In genomic region chr7:105498854-105499492, GRCm38 (mm10) we compare ENCODE assay signal across 25 mouse cellular contexts. TPM values are rescaled to one million over a fixed set of nuclear protein-coding genes. Genes with fewer than 3 reads are reported as not detected.
DNase-seq lines count a peak whose midpoint lies in the region; ATAC-seq and TF ChIP-seq lines count a peak whose summit lies in the region.
"Had no signal": no experiment of that assay in that cellular context is flagged by ENCODE, and none has a peak within 500 bp of the region (broad histone marks: within the 10 kb centered on the region; RNA-seq: fewer than 3 reads in every experiment).

No protein-coding gene starts in this region.

- no peaks in the 10 kb centered on the region for H3K27me3 ChIP-seq in C2C12 (ENCODE audit: control insufficient read depth, insufficient read depth, insufficient read length)
- H3K27me3 ChIP-seq in hindbrain, embryonic 11.5 days (ENCODE audit: control insufficient read depth, insufficient read depth, low read length), result no peaks in the 10 kb centered on the region
- H3K27me3 ChIP-seq: heart, embryonic 13.5 days; hindbrain, embryonic 13.5 days; neural tube, embryonic 13.5 days had no signal

- TF ChIP-seq CTCF in C2C12 (IDR thresholded peaks at IDR 0.05; ENCODE audit: control insufficient read depth, insufficient read depth, insufficient read length), result no peak

- H3K9me3 ChIP-seq in hindbrain, embryonic 11.5 days (ENCODE audit: control insufficient read depth, low read length), result no peaks in the 10 kb centered on the region
- H3K9me3 ChIP-seq: heart, embryonic 13.5 days; hindbrain, embryonic 13.5 days; liver, embryonic 13.5 days; megakaryocyte, embryonic 14.5 days; neural tube, embryonic 13.5 days had no signal

- H3ac ChIP-seq in C2C12 (ENCODE audit: control insufficient read depth, insufficient read length, low read depth), result no peak overlapping the region

- H3K4me2 ChIP-seq in hindbrain, embryonic 11.5 days (replicated peaks; ENCODE audit: low read depth, low read length), result no peak overlapping the region
- H3K4me2 ChIP-seq: heart, embryonic 13.5 days; hindbrain, embryonic 13.5 days; liver, embryonic 13.5 days; lung, embryonic 14.5 days; neural tube, embryonic 13.5 days had no signal

- H3K27ac ChIP-seq in hindbrain, embryonic 11.5 days (ENCODE audit: low read depth, low read length), result no peak overlapping the region
- H3K27ac ChIP-seq: heart, adult 2 months; heart, embryonic 13.5 days; hindbrain, embryonic 13.5 days; left cerebral cortex, adult 2 months; liver, embryonic 13.5 days; neural tube, embryonic 13.5 days had no signal

- H3K36me3 ChIP-seq in C2C12 (ENCODE audit: control insufficient read depth, insufficient read depth), result no peaks in the 10 kb centered on the region
- no peaks in the 10 kb centered on the region for H3K36me3 ChIP-seq in hindbrain, embryonic 11.5 days (ENCODE audit: control insufficient read depth, insufficient read depth, low read length)
- H3K36me3 ChIP-seq: heart, embryonic 13.5 days; hindbrain, embryonic 13.5 days; liver, embryonic 13.5 days; neural tube, embryonic 13.5 days had no signal

- H3K79me3 ChIP-seq in C2C12 (ENCODE audit: low read depth), result no peaks in the 10 kb centered on the region

- DNase-seq in 3T3-L1 (ENCODE audit: low read depth, low spot score), result peak; percentile 84
- no peak for DNase-seq in kidney, postnatal 10 days
- no peak for DNase-seq in hindbrain, embryonic 11.5 days (ENCODE audit: low spot score)
- DNase-seq: cerebellum, adult 11-12 months; gastrocnemius, postnatal 25 days; heart, adult 2 months; heart, postnatal 14 days; kidney, adult 18-20 months; layer of hippocampus, adult 9-11 months; liver, embryonic 13.5 days; lung, embryonic 14.5 days; midbrain, embryonic 14.5 days; thymus, postnatal 25 days had no signal

- no peaks in the 10 kb centered on the region for H3K79me2 ChIP-seq in C2C12 (ENCODE audit: control insufficient read depth, insufficient read depth)

- H3K4me1 ChIP-seq in hindbrain, embryonic 11.5 days (replicated peaks; ENCODE audit: control insufficient read depth, insufficient read depth, low read length), result no peaks in the 10 kb centered on the region
- H3K4me1 ChIP-seq: heart, embryonic 13.5 days; hindbrain, embryonic 13.5 days; liver, embryonic 13.5 days; neural tube, embryonic 13.5 days had no signal

- peak; percentile 29; the same call in 1 of the 2 replicates for ATAC-seq in common myeloid progenitor, adult 5-6 weeks (replicated peaks; ENCODE audit: low read depth, poor library complexity, severe bottlenecking)
- ATAC-seq in megakaryocyte progenitor cell, adult 5-6 weeks (replicated peaks; ENCODE audit: poor library complexity), result peak; percentile 50; the same call in 1 of the 2 replicates
- no peak for ATAC-seq in frontal cortex, adult (ENCODE audit: low TSS enrichment)
- no peak for ATAC-seq in hindbrain, embryonic 11.5 days (ENCODE audit: low FRiP score)
- ATAC-seq: activated CD4-positive, CD25-positive, alpha-beta regulatory T cell, adult 4 months; forebrain, embryonic 14.5 days had no signal

- H3K9ac ChIP-seq in hindbrain, embryonic 11.5 days (ENCODE audit: low read depth, low read length), result no peak overlapping the region
- H3K9ac ChIP-seq: heart, embryonic 13.5 days; hindbrain, embryonic 13.5 days; liver, embryonic 13.5 days; lung, embryonic 14.5 days; neural tube, embryonic 13.5 days had no signal

- no peak overlapping the region for H3K4me3 ChIP-seq in C2C12 (ENCODE audit: insufficient read depth, poor library complexity, severe bottlenecking)
- H3K4me3 ChIP-seq in hindbrain, embryonic 11.5 days (ENCODE audit: low read depth, low read length), result no peak overlapping the region
- H3K4me3 ChIP-seq: erythroblast, embryonic 14.5 days; heart, adult 2 months; heart, embryonic 13.5 days; hindbrain, embryonic 13.5 days; left cerebral cortex, adult 2 months; liver, embryonic 13.5 days; megakaryocyte, embryonic 14.5 days; neural tube, embryonic 13.5 days had no signal

- WGBS in hindbrain, embryonic 11.5 days, result 64% methylated on average over 10 of the region's 10 CpGs

TF ChIP-seq in C2C12, 6 proteins besides CTCF, POLR2A, EP300 and RAD21:
- TF ChIP-seq FOSL1 (IDR thresholded peaks at IDR 0.05; ENCODE audit: insufficient read depth, low read length, poor library complexity, severe bottlenecking) (peak; percentile 37), MAX (IDR thresholded peaks at IDR 0.05) (no peak)

RNA-seq across cellular contexts. Expression of gene Cavin3, which starts 16.9 kb away (rescaled TPM):
- 83.7 TPM for polyA plus RNA-seq in C2C12 (2012; fragmentation: generic; extraction: Trizol)
- 0.59 and 0.92 TPM in 2 replicates for total RNA-seq in common myeloid progenitor, adult 5-6 weeks (2017)
- total RNA-seq in megakaryocyte progenitor cell, adult 5-6 weeks (2015), result 0.22 and 0.27 TPM in 2 replicates
- 0.41 and 0.42 TPM in 2 replicates for total RNA-seq in megakaryocyte progenitor cell, adult 5-6 weeks (2017)
- polyA plus RNA-seq in hindbrain, embryonic 11.5 days (2014; fragmentation: Nextera tagmentation; extraction: Ambion mirVana), result 29.6 and 34.3 TPM in 2 replicates
- polyA plus RNA-seq: activated CD4-positive, CD25-positive, alpha-beta regulatory T cell, adult 4 months had no signal

RNA-seq across cellular contexts. Expression of gene Smpd1, which starts 55.2 kb away (rescaled TPM):
- polyA plus RNA-seq in C2C12 (2012; fragmentation: generic; extraction: Trizol), result 27.9 TPM
- 22.7 and 28.7 TPM in 2 replicates for total RNA-seq in common myeloid progenitor, adult 5-6 weeks (2017)
- total RNA-seq in megakaryocyte progenitor cell, adult 5-6 weeks (2015), result 16.2 and 21.0 TPM in 2 replicates
- 9.5 and 16.2 TPM in 2 replicates for total RNA-seq in megakaryocyte progenitor cell, adult 5-6 weeks (2017)
- 51.2 and 52.5 TPM in 2 replicates for polyA plus RNA-seq in hindbrain, embryonic 11.5 days (2014; fragmentation: Nextera tagmentation; extraction: Ambion mirVana)

Comparison
In these comparisons a context has a peak if more than half of its experiments do, and no peak if none do; other contexts are left out.
1. ATAC-seq: peak in common myeloid progenitor, adult 5-6 weeks (single experiment) and megakaryocyte progenitor cell, adult 5-6 weeks (single experiment); none in frontal cortex, adult (single experiment) and hindbrain, embryonic 11.5 days (single experiment).